Mouse (Mus musculus) spleen, adult 2 months (tissue): ENCODE results near the gene Gcm2. TPM values are rescaled to one million over a fixed set of nuclear protein-coding genes. Genes with fewer than 3 reads are reported as not detected.

ENCODE experiments used
- DNase-seq, 2 experiments: peaks; one replicate each; pipeline versions ENCODE4 v3.0.0 to v3.0.0-alpha.2; 2012 to 2021; ENCODE audit warnings: low spot score in 2 of 2, low read depth in 1 of 2
- H3K27ac ChIP-seq: fragments of 200-500 bp; 2 replicates; pipeline ENCODE4 v1.5.1; 2012; ENCODE audit warnings: low read length, inconsistent platforms; ENCODE audit not compliant: insufficient read depth
- H3K27me3 ChIP-seq: fragments of 200-500 bp; 2 replicates; pipeline ENCODE4 v1.6.1; 2012; ENCODE audit warnings: mild to moderate bottlenecking, moderate library complexity, low read length, inconsistent platforms; ENCODE audit not compliant: control insufficient read depth, insufficient read depth
- H3K36me3 ChIP-seq: fragments of 200-500 bp; 2 replicates; pipeline ENCODE4 v1.6.1; 2012; ENCODE audit warnings: mild to moderate bottlenecking, low read length, inconsistent platforms; ENCODE audit not compliant: control insufficient read depth, insufficient read depth
- H3K4me1 ChIP-seq: fragments of 200-500 bp; 2 replicates; pipeline ENCODE4 v1.6.1; 2011; ENCODE audit warnings: inconsistent platforms; ENCODE audit not compliant: control insufficient read depth, insufficient read depth, insufficient read length
- H3K4me3 ChIP-seq: fragments of 200-500 bp; 2 replicates; pipeline ENCODE4 v1.5.1; 2011; ENCODE audit warnings: mild to moderate bottlenecking, inconsistent platforms; ENCODE audit not compliant: insufficient read depth, insufficient read length; ENCODE audit errors: extremely low read depth
- CTCF ChIP-seq: fragments of 200-500 bp; IDR thresholded peaks from 2 replicates; pipeline ENCODE4 v1.5.1; 2011; ENCODE audit warnings: mild to moderate bottlenecking, inconsistent platforms; ENCODE audit not compliant: insufficient read depth, insufficient read length, insufficient replicate concordance; ENCODE audit errors: extremely low read depth
- POLR2A ChIP-seq: fragments of 200-500 bp; IDR thresholded peaks from 2 replicates; pipeline ENCODE4 v1.6.1; 2011; ENCODE audit warnings: low read depth, low read length, inconsistent platforms
- WGBS: fragments of 180-500 bp; shearing (Covaris S2); methylation state at CpG from one replicate; pipeline ENCODE4 v1.1.7; 2018; 5-methylcytosine and 5-hydroxymethylcytosine counted together
- polyA plus RNA-seq: library from polyadenylated mRNA; depleted of rRNA; stranded (reverse); fragments of >200 nt; gene quantifications from 2 replicates; pipeline ENCODE4 v1.2.3, GENCODE M21; 2012; rRNA removed

Gene Gcm2
- polyA plus RNA-seq = 0.15 and 0.26 TPM in 2 replicates

DNA sequence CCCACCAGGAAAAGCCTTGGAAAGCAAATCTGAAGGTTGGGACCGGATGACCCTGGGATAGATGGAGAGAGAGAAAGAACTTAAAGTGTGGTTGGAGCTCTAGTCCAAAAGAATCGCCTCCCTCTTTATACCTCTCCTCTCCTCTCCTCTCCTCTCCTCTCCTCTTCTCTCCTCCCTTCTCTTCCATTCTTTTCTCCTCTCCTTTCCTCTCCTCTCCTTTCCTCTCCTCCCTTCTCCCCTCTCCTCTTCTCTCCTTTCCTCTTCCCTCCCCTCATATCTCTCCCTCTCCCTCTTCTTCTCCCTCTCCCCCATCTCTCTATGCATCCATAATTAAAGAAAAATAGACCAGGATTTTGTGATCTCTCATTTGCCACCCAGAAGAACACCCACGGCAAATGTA, at the start of gene Gcm2:
Gene Gcm2 (minus strand): TSS at position 101 of the 400 bp plus-strand sequence.
- TF ChIP-seq CTCF = no peak
- no peak for TF ChIP-seq POLR2A
- Histone ChIP-seq H3K27ac (no peak within 1 kb of the TSS), H3K4me1 (no peaks in the 10 kb centered on the region), H3K36me3 (no peaks in the 10 kb centered on the region), H3K4me3 (no peak within 1 kb of the TSS), H3K27me3 (peaks cover 5% of the 10 kb centered on the region; the same call in 1 of the 2 replicates)
- 68% methylated on average over 3 of the region's 3 CpGs for WGBS
- DNase-seq = no peak

- TF ChIP-seq POLR2A = no peak
- TF ChIP-seq CTCF = no peak
- no peaks in the 10 kb centered on the region for H3K27me3 ChIP-seq
- no peak overlapping the region for H3K4me3 ChIP-seq
- H3K27ac ChIP-seq = no peak overlapping the region
- 72% methylated on average over 5 of the region's 5 CpGs for WGBS
- H3K36me3 ChIP-seq = no peaks in the 10 kb centered on the region
- DNase-seq = no peak
- no peaks in the 10 kb centered on the region for H3K4me1 ChIP-seq
Measured at GRCm38 (mm10) chr13:41158426-41158825, 47.6 kb upstream of the Gcm2 start.

DNA sequence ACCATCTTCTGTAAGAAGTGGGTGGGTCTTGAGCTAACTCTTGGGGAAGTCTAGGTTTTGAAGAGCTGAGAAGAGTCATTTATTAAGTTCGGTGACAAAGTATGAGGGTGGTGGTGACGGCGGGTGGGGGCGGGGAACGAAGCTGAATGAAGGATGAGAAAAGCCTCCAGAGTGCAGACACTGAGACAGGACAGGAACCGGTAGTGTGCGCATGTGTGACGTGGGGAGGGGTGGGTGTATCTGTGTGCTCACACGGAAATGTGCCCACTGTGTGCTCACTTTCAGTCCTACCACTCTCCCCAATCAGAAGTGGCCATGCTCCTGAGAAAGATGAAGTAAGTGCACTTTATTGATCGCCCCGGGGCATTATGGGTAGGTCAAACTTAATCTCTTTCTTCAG, 42.3 kb upstream of the Gcm2 start:
- H3K4me3 ChIP-seq = no peak overlapping the region
- no peaks in the 10 kb centered on the region for H3K27me3 ChIP-seq
- H3K27ac ChIP-seq = no peak overlapping the region
- H3K36me3 ChIP-seq = no peaks in the 10 kb centered on the region
- WGBS = 74% methylated on average over 11 of the region's 11 CpGs
- no peaks in the 10 kb centered on the region for H3K4me1 ChIP-seq
- no peak for DNase-seq
- TF ChIP-seq POLR2A (no peak), CTCF (no peak)

GRCm38 (mm10) chr13:41146271-41146670, 35.4 kb upstream of the Gcm2 start:
- Histone ChIP-seq H3K4me1 (no peaks in the 10 kb centered on the region), H3K27me3 (no peaks in the 10 kb centered on the region), H3K27ac (no peak overlapping the region), H3K4me3 (no peak overlapping the region), H3K36me3 (no peaks in the 10 kb centered on the region)
- TF ChIP-seq CTCF (peak; percentile 65; the same call in 1 of the 2 replicates), POLR2A (no peak)
- 69% methylated on average over 10 of the region's 10 CpGs for WGBS
- peak; percentile 9 to 21 for DNase-seq

- TF ChIP-seq CTCF = no peak
- 85% methylated on average over 6 of the region's 6 CpGs for WGBS
- Histone ChIP-seq H3K36me3 (no peaks in the 10 kb centered on the region), H3K4me3 (no peak overlapping the region), H3K4me1 (no peaks in the 10 kb centered on the region), H3K27me3 (no peaks in the 10 kb centered on the region), H3K27ac (no peak overlapping the region)
- DNase-seq = no peak
Measured at GRCm38 (mm10) chr13:41145433-41145970, 34.7 kb upstream of the Gcm2 start.

DNA sequence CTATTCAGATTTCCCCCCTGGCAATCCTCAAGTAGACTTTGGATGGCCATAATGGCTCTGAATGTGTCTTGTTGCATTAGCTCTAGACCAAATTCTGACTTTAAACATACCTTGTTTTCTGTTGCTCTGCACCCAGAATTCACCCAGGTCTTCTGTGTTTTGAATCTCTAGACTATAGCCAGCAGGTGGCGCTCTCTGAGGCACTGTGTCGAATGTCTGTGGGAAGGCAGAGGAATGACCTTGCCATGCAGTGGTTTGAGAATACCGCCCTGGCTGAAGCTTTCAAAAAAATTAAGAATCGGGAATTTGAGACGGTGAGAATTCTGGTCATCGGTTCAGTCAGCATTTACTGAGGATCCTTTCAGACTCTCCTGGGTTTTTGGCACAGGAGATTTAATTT, 24.1 kb upstream of the Gcm2 start:
- Histone ChIP-seq H3K36me3 (no peaks in the 10 kb centered on the region), H3K4me1 (no peaks in the 10 kb centered on the region), H3K27me3 (no peaks in the 10 kb centered on the region; the same call in 1 of the 2 replicates), H3K4me3 (no peak overlapping the region), H3K27ac (no peak overlapping the region)
- peak; percentile 9 to 41 for DNase-seq
- TF ChIP-seq CTCF (peak; percentile 66; the same call in 1 of the 2 replicates), POLR2A (no peak)
- WGBS = 8% methylated on average over 6 of the region's 6 CpGs

GRCm38 (mm10) chr13:41129061-41129460, 18.2 kb upstream of the Gcm2 start:
- 84% methylated on average over 8 of the region's 8 CpGs for WGBS
- DNase-seq = no peak
- H3K27ac ChIP-seq = no peak overlapping the region
- no peaks in the 10 kb centered on the region for H3K27me3 ChIP-seq
- TF ChIP-seq POLR2A (no peak), CTCF (no peak)
- H3K36me3 ChIP-seq = no peaks in the 10 kb centered on the region
- H3K4me3 ChIP-seq = no peak overlapping the region
- no peaks in the 10 kb centered on the region for H3K4me1 ChIP-seq
